Mouse (Mus musculus) hindbrain, embryonic 10.5 days (tissue): ENCODE measurements around the gene Itpkc. TPM values are rescaled to one million over a fixed set of nuclear protein-coding genes. Genes with fewer than 3 reads are reported as not detected.
A peak's percentile ranks its signal among the peaks of the same experiment; 100 is the strongest.

Experiments used
- microRNA counts: library from miRNA; unstranded; fragments of <30 nt; microRNA quantifications from one replicate; lab custom pipeline; 2017
- polyA plus RNA-seq: library from polyadenylated mRNA; unstranded; fragments of >200 nt; fragmentation: Nextera tagmentation; extraction: Ambion mirVana; gene quantifications from 2 replicates; pipeline ENCODE4 v1.2.1, GENCODE M21; 2016

Gene Itpkc
- polyA plus RNA-seq, 1 experiment from 2014 or later: 6.8 TPM

MicroRNAs within 50 kb of the gene (microRNA counts, 519-probe panel; counts per million panel counts)
- 1,255 counts per million, percentile 77 among the panel's probes with 10 or more counts for microRNA mmu-miR-1191 (lab: Ali Mortazavi, UCI)

Other genes with a start within 250 kb of the Itpkc start
- gene Cyp2a12, start 199.6 kb downstream of the Itpkc start, polyA plus RNA-seq: not detected in 2 replicates
- not detected in 2 replicates for gene Cyp2f2, start 108.8 kb downstream of the Itpkc start, polyA plus RNA-seq
- gene Cyp2t4, start 74.9 kb downstream of the Itpkc start, polyA plus RNA-seq: 0.10 TPM in 1 of 2 replicates, not detected in the other
- 81.2 and 97.4 TPM in 2 replicates for gene Egln2, start 61.9 kb downstream of the Itpkc start, polyA plus RNA-seq
- gene Rab4b, start 49.8 kb downstream of the Itpkc start, polyA plus RNA-seq: 66.0 and 92.2 TPM in 2 replicates
- 0.20 TPM in 1 of 2 replicates, not detected in the other for gene Gm21983, start 47.6 kb downstream of the Itpkc start, polyA plus RNA-seq
- gene Mia, start 47.5 kb downstream of the Itpkc start, polyA plus RNA-seq: 1.2 and 2.2 TPM in 2 replicates
- gene BC024978, start 32.9 kb downstream of the Itpkc start, polyA plus RNA-seq: 3.6 and 4.3 TPM in 2 replicates
- 393 and 408 TPM in 2 replicates for gene Snrpa, start 32.4 kb downstream of the Itpkc start, polyA plus RNA-seq
- 22.4 and 27.2 TPM in 2 replicates for gene Coq8b, start 4.4 kb upstream of the Itpkc start, polyA plus RNA-seq
- 28.9 and 53.1 TPM in 2 replicates for gene Numbl, start 29.8 kb upstream of the Itpkc start, polyA plus RNA-seq
- 5.8 and 7.5 TPM in 2 replicates for gene Ltbp4, start 109.0 kb upstream of the Itpkc start, polyA plus RNA-seq
- 76.3 and 87.4 TPM in 2 replicates for gene Shkbp1, start 127.4 kb upstream of the Itpkc start, polyA plus RNA-seq
- 0.50 TPM in 1 of 2 replicates, not detected in the other for gene Gm20479, start 128.8 kb upstream of the Itpkc start, polyA plus RNA-seq
- 0.33 and 0.34 TPM in 2 replicates for gene Sptbn4, start 219.0 kb upstream of the Itpkc start, polyA plus RNA-seq
- gene Blvrb, start 219.3 kb upstream of the Itpkc start, polyA plus RNA-seq: 40.6 and 41.8 TPM in 2 replicates
- 23.0 and 24.2 TPM in 2 replicates for gene Sertad3, start 245.1 kb upstream of the Itpkc start, polyA plus RNA-seq